Mouse (Mus musculus) spleen, adult 2 months (tissue): ENCODE measurements around the gene Ociad2.

ENCODE experiments used
- CTCF ChIP-seq: fragments of 200-500 bp; IDR thresholded peaks from 2 replicates; pipeline ENCODE4 v1.5.1; 2011; ENCODE audit warnings: mild to moderate bottlenecking, inconsistent platforms; ENCODE audit not compliant: insufficient read depth, insufficient read length, insufficient replicate concordance; ENCODE audit errors: extremely low read depth
- POLR2A ChIP-seq: fragments of 200-500 bp; IDR thresholded peaks from 2 replicates; pipeline ENCODE4 v1.6.1; 2011; ENCODE audit warnings: low read depth, low read length, inconsistent platforms

DNA sequence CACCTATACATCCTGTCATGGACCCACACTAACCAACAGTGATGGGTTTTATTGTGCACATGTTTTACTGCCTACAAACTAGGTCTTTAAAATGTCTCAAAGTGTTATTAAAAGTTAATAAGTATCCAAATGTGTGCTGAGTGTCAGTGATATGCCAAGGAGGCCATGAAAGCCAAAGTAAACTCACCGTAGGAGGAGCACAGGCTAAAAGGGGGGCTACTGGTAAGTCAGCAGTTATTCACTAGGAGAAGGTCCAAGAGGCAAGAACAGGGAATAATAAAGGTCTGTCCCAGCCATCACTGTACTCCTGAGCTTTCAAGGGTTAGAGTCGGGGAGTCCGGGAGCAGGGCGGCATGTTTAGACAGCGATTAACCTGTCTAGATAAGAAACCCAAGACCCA is 4.4 kb downstream of the Ociad2 start:
- TF ChIP-seq CTCF (no peak), POLR2A (no peak)
